Mouse (Mus musculus): ENCODE results near the gene Wnt6.

DNA sequence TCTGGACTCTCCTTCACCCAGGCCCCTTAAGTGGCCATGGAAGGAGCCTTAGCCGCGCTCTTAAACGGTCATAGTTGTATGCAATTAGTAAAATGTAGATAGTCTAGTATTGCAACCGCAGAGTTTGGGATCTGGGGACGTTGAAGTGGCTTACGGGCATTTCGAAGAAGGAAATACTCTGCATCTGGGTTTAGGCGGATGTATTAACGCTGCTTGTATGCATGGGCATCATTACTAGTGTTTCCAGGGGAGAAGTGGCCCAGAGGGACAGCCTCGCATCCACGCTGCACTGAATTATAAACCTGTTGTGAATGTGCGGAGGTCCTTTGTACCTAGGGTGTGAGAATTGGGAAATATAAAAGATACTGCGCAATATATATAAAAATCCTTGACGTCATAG lies 45.5 kb downstream of the Wnt6 start:
- TF ChIP-seq CTCF (IDR thresholded peaks at IDR 0.05; ENCODE audit: low read depth) (no peak), EP300 (IDR thresholded peaks at IDR 0.05; ENCODE audit: low read depth) (0 out of 2 replicates have a peak, but pooled peaks have one; percentile 0)

All from heart, postnatal 0 days (tissue).